Mouse (Mus musculus) cortical plate, adult 2 months (tissue): Measurements from ENCODE around the gene Prm3.

Source experiments
- CTCF ChIP-seq: fragments of 200-500 bp; IDR thresholded peaks from 2 replicates; pipeline ENCODE4 v1.5.1; 2011; ENCODE audit warnings: mild to moderate bottlenecking, control low read depth, low read length; ENCODE audit not compliant: insufficient read depth; ENCODE audit errors: extremely low read depth
- POLR2A ChIP-seq: fragments of 200-500 bp; IDR thresholded peaks from 2 replicates; pipeline ENCODE4 v1.6.1; 2011; ENCODE audit warnings: mild to moderate bottlenecking, low read length, control low read depth; ENCODE audit not compliant: insufficient read depth; ENCODE audit errors: extremely low read depth

GRCm38 (mm10) chr16:10810376-10810775 is 19.7 kb upstream of the Prm3 start:
- TF ChIP-seq CTCF (no peak), POLR2A (no peak)
